Mouse (Mus musculus) cerebellum, postnatal 25 days (tissue): Measurements from ENCODE around the gene Rgl3.
A peak's percentile ranks its signal among the peaks of the same experiment; 100 is the strongest.

Source experiments
- DNase-seq, 2 experiments: peaks; one replicate each; pipeline ENCODE4 v3.0.0; 2021; ENCODE audit warnings: mixed read lengths in 2 of 2

The Rgl3 gene

GRCm38 (mm10) chr9:21989230-21990110, at the start of gene Rgl3:
Gene Rgl3 (minus strand): TSS chr9:21989446.
- DNase-seq: peak; percentile 85 to 91

DNA sequence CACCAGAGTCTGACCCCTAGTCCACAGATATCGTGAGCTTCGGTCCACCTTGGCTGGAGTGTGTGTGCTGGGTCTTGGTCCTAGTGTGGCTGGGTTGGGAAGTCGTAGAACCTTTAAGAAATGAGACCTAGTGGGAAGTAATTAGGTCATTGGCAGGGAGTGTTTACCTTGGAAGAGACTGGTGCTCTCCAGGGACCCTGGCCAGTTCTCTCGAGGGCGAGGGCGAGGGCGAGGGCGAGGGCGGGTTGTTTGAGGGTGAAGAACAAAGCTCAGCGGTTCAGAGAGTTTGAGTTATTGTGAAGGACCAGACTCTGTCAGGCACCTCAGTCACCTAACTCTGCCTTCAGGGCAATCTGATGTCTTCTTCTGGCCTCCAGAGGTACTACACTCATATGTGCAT, 48.6 kb upstream of the Rgl3 start:
- DNase-seq: peak in 1 of 2 experiments; percentile 50

DNA sequence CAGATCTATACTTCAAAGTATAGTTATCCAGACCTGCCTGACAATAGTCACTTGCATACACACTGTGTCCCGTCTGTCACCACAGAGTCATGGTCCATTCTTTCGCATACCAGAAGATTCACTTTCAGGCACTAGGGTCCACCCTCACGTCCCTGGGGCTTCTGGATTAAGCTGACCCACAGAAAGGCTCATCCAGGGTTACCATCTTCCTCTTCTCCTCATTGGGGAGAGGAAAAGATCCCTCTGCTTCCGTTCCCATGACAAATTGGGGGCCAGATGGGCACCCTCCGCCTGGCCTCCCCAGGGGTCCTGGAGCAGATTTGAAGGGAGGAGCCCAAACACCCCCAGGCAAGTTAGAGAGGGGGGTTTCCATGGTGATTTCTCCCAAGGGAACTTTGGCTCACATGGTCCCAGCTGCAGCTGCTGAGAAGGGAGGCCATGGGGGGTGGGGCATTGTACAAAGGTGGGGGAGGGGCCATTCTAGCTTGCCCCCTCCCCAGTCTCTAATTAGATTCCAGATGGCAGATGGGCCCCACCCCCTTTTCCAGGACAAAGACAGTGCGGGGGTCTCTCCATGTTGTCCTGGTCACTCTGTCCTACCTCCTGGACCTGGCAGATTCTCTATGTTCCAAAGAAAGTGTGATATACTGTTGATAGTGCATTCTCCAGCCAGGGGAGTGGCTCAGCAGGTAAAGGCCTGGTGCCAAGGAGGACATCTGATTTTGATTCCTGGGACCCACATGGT, 46.2 kb upstream of the Rgl3 start:
- DNase-seq: peak; percentile 51 to 65

- no peak for DNase-seq
Measured at GRCm38 (mm10) chr9:22030386-22030785, 41.1 kb upstream of the Rgl3 start.

DNA sequence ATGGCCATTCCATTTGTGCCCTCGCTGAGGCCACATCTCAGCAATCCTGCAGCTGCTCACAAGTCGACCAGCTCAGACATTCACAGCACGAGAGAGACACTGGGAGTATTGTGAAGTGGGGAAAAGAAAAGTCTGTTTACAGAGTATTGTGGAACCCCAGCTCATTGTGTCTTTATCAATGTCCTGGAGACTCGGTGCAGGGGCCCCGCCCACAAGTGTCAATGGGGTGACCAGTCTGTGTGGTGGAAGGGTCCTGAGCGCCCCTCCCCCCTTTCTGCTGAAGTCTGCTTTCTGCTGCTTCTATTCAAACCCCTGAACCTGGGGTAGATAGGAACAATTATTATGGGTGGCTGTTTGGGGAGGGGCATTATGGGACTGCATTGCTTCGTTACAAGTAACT, 39.2 kb upstream of the Rgl3 start:
- DNase-seq: peak in 1 of 2 experiments; percentile 29

- peak in 1 of 2 experiments; percentile 57 for DNase-seq
Measured at GRCm38 (mm10) chr9:22024592-22024991, 35.3 kb upstream of the Rgl3 start.

- peak; percentile 64 to 74 for DNase-seq
Measured at GRCm38 (mm10) chr9:22017208-22017825, 28.1 kb upstream of the Rgl3 start.

DNA sequence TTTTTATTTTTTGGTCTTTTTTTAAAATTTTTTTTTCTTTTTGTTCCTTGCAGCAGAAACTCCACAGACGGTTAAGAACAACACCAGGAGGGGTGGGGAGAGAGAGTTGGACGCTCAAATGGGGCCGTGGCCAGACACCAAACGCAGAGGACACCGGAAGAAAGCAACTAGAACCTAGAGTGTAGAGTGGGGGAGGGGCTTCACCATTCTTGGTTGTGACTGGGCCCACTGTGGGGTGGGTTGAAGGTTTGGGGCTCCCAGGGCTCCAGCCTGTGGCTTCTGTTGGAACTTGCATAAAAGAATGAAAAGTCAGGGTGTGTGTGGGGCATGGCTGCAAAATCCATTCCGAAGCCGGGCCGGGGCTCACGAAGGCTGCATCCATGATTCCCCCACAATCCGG, 27.0 kb upstream of the Rgl3 start:
- peak in 1 of 2 experiments; percentile 35 for DNase-seq

DNA sequence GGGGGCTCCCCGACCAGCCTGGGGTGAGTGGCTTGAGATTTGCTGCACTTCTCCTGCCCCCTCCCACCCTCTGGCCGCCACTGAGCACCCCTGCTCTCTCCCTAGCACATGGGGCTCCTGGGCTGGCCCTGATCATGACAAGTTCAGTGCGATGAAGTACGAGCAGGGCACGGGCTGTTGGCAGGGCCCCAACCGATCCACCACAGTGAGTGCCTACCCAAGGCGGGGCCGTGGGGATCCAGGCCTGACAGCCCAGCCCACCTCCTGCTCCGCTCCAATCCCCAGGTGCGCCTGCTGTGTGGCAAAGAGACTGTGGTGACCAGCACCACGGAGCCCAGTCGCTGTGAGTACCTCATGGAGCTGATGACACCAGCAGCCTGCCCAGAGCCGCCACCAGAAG, 23.5 kb upstream of the Rgl3 start:
- peak; percentile 36 to 59 for DNase-seq

GRCm38 (mm10) chr9:22011055-22011454, 21.8 kb upstream of the Rgl3 start:
- DNase-seq: no peak

DNA sequence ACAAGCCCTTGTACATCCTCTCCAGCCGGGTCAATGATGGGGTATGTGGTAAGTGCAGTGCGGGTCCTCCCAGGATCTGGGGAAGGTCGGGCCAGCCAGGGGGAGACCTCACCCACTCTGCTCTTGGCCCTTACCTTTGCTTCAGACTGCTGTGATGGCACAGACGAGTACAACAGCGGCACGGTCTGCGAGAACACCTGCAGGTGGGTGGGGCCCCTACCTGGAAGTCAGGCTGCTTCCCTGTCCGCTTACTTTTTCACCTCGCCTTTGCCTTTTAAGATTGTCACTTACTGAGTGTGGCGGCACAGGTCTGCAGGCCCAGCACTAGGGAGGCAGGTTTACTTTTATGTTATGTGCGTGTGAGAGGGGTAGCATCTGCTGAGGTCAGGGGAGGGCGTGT, 15.3 kb upstream of the Rgl3 start:
- DNase-seq: no peak

DNA sequence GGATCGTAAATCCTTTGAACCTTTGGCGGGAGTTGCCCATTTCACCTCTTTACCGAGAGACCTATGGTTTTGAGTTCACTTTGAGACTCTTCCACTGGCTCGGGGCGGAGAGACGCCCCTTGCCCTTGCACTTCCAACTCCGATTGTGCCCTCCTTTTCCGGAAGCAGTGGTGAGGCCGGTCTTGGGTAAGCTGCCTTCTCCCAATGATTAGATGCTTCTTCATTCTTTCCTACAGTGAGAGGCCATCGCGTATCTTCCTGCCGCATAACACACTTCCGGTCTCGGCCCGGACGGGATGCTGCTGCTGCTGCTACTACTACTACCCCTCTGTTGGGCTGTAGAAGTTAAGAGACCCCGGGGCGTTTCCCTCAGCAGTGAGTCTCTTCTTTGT, 13.9 kb upstream of the Rgl3 start:
- peak in 1 of 2 experiments; percentile 50 for DNase-seq

DNA sequence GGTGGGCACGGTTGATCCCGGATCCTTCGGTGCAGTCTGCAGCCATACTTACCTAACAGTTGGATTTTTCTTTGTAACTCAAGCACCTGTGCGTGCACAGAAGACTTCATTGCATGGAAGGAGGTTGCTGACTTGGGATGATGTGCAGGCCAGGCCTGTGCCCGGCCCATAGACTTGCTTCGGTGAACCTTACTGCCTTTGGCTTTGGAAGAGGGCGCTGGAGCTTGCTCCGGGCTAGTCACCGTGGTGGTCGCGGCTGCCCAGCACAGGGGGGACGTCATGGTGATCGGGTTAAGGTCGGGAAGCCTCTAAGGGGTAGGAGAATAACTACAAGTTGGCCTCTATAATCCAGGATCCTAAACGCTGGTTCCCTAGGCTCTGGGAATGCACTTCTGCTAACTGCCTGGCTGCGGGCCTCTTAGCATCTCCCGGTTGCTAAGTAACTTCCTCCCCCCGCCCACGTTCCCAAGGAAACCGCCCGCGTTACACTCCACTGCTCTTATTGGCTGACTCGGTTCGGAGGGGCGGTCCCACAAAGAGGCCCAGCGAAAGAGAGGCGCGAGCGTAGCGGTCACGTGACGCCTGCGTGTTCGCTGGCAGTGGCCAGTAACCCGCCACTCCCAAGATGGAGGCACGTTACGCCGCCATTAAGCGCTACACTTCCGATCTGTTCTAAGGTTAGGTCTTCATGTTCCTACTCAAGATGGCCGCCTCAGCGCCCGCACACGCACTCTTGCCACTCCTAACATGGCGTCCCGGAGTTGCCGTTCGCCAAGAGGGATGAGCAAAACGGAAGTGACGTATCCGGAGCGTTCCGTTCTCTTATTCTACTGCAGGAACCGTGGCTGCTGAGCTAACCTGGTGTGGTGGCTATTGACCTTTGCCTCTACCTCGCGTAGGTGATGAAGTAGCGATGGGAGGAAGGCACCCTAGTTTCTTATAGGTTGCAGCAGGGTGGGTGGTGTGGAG, 13.2 kb upstream of the Rgl3 start, which contains the start of the genes Ccdc151 and Prkcsh:
Gene Ccdc151, minus strand, starts transcription at position 441 of the 969 bp plus-strand sequence.
Gene Prkcsh, plus strand, starts transcription at position 613 of the 969 bp plus-strand sequence.
- peak; percentile 97 to 99 for DNase-seq

DNA sequence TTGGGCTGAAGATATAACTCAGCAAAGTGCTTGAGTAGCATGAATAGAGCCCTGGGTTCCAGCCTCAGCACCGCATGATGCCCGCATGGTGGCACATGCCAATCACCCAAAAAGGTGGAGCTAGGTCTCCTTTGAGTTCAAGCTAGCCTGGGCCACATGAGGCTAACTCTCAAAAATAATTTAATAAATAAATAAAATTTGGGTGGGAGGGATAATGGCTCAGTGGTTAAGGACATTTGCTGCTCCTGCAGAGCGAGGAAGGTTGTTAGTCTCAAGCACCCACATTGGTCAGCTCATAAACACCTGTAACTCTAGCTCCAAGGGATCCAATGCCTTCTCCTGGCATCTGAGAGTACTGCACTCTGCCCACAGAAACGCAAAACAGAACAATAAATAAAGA, 12.4 kb upstream of the Rgl3 start:
- DNase-seq: no peak

- DNase-seq: no peak
Measured at GRCm38 (mm10) chr9:22000296-22000695, 11.1 kb upstream of the Rgl3 start.

GRCm38 (mm10) chr9:21996178-21996867, 7.1 kb upstream of the Rgl3 start:
- DNase-seq: no peak

DNA sequence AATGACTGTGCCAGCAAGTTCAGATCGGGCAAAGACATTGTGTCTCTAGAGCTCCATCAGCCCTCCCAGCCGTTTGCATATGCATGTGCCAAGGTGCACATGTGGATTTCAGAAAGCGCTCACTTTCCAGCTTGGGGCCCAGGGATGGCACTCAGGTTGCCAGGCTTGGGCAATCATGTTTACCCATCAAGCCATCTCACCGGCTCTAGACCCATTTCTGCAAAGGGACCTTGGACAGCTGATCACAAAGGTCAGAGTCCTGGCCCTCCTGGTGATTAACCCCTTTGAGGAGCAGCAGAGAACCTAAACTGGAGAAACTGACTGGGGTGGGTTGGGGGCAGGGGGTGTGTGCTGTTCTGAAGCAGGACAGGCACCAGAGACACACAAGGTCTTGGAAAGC, 3.0 kb upstream of the Rgl3 start:
- DNase-seq: no peak

DNA sequence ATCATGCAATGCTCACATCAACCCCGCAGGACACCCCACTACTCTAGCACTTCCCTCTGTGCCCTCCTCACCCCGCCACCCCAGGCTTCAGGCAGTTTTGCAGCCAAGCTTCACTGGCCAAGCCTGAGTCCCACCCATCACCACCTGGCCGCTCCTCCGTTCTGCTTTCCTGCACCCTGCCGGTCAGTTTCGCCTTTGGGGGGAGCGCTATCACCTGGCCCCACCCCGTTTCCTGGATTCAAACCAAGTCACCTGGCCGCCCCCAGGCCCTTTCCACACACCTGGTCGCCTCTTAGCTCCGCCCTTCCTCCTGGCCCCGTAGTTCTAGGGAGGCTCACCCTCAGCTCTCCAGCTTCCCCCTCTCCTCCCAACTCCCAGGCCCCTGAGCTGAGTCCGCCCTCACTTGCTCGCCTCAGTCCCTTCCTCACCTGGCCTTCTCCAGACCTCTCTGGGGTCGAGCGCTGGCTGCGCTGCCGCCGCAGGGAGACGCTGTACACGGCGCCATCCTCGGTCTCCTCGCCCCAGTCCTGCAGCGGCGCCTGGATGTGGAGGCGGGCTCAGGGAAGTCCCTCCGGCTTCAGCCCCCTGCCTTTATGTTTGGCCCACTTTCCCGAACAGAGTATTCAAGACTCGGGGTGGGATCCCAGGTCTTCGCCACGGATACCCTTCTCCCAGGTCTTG, 685 bp downstream of the Rgl3 start:
- DNase-seq: peak; percentile 81 to 83

- DNase-seq: peak; percentile 86 to 88
Measured at GRCm38 (mm10) chr9:21987592-21988342, 1.5 kb downstream of the Rgl3 start.

GRCm38 (mm10) chr9:21983911-21984310, 5.3 kb downstream of the Rgl3 start:
- no peak for DNase-seq
